Mouse (Mus musculus) intestine, embryonic 14.5 days (tissue): ENCODE data around the gene Colec11. TPM values are rescaled to one million over a fixed set of nuclear protein-coding genes. Genes with fewer than 3 reads are reported as not detected.

Experiments
- ATAC-seq: fragments of 200-750 bp; cut with Nextera tagmentation; replicated peaks from 2 replicates; pipeline ENCODE4 v1.8.0; 2017; ENCODE audit warnings: low read depth, moderate number of reproducible peaks, moderate TSS enrichment, moderate library complexity; ENCODE audit not compliant: low FRiP score, low TSS enrichment
- DNase-seq: peaks from one replicate; pipeline ENCODE4 v3.0.0-alpha.2; 2018; ENCODE audit warnings: low spot score
- H3K27ac ChIP-seq: fragments of 300-500 bp; sonication (generic); 2 replicates; pipeline ENCODE4 v1.5.1; 2014; ENCODE audit warnings: low read depth, mild to moderate bottlenecking, control low read depth
- H3K27me3 ChIP-seq: fragments of 300-500 bp; sonication (generic); replicated peaks from 2 replicates; pipeline ENCODE4 v1.6.1; 2014; ENCODE audit warnings: low read length, control low read depth; ENCODE audit not compliant: control insufficient read depth, insufficient read depth
- H3K36me3 ChIP-seq: fragments of 300-500 bp; sonication (generic); 2 replicates; pipeline ENCODE4 v1.6.1; 2014; ENCODE audit warnings: low read length, control low read depth; ENCODE audit not compliant: control insufficient read depth, insufficient read depth
- H3K4me1 ChIP-seq: fragments of 300-500 bp; sonication (generic); replicated peaks from 2 replicates; pipeline ENCODE4 v1.6.1; 2014; ENCODE audit warnings: low read length, control low read depth, mixed read lengths; ENCODE audit not compliant: control insufficient read depth, insufficient read depth
- H3K4me2 ChIP-seq: fragments of 300-500 bp; sonication (generic); 2 replicates; pipeline ENCODE4 v1.6.1; 2014; ENCODE audit warnings: low read length
- H3K4me3 ChIP-seq: fragments of 300-500 bp; sonication (generic); 2 replicates; pipeline ENCODE4 v1.5.1; 2014; ENCODE audit warnings: low read depth, low read length, control low read depth, mixed read lengths
- H3K9ac ChIP-seq: fragments of 300-500 bp; sonication (generic); 2 replicates; pipeline ENCODE4 v1.6.1; 2014; ENCODE audit warnings: mild to moderate bottlenecking, low read length
- H3K9me3 ChIP-seq: fragments of 300-500 bp; sonication (generic); 2 replicates; pipeline ENCODE4 v1.6.1; 2016; ENCODE audit warnings: low read length, control low read depth; ENCODE audit not compliant: control insufficient read depth
- WGBS: fragments of 180-500 bp; shearing (Covaris S2); extraction: QIAGEN DNeasy Blood & Tissue Kit; methylation state at CpG from one replicate; pipeline ENCODE4 v1.1.7; 2014; 5-methylcytosine and 5-hydroxymethylcytosine counted together
- polyA plus RNA-seq: library from polyadenylated mRNA; unstranded; fragments of >200 nt; fragmentation: Nextera tagmentation; extraction: Ambion mirVana; gene quantifications from 2 replicates; pipeline ENCODE4 v1.2.1, GENCODE M21; 2014

Colec11 gene
- polyA plus RNA-seq, result 1.1 and 1.2 TPM in 2 replicates

GRCm38 (mm10) chr12:28623195-28623594 is at the start of gene Colec11:
TSS of gene Colec11 (minus strand) at chr12:28623377.
- ATAC-seq (no peak), DNase-seq (no peak)
- H3K4me3 ChIP-seq, result no peak within 1 kb of the TSS
- H3K4me1 ChIP-seq, result peaks cover 22% of the 10 kb centered on the region
- H3K36me3 ChIP-seq, result peaks cover 3% of the 10 kb centered on the region; the same call in 1 of the 2 replicates
- no peak within 1 kb of the TSS for H3K9ac ChIP-seq
- H3K9me3 ChIP-seq, result no peaks in the 10 kb centered on the region
- peak within 1 kb of the TSS; percentile 39; the same call in 1 of the 2 replicates for H3K27ac ChIP-seq
- 30% methylated on average over 5 of the region's 5 CpGs for WGBS
- H3K27me3 ChIP-seq, result no peaks in the 10 kb centered on the region
- 0 out of 2 replicates have a peak within 1 kb of the TSS, but pooled peaks have one; percentile 1 for H3K4me2 ChIP-seq

- Histone ChIP-seq H3K9ac (0 out of 2 replicates have a peak overlapping the region, but pooled peaks have one; percentile 10), H3K9me3 (no peaks in the 10 kb centered on the region), H3K27me3 (no peaks in the 10 kb centered on the region), H3K4me2 (no peak overlapping the region), H3K4me3 (no peak overlapping the region), H3K27ac (peak overlapping the region; percentile 27; the same call in 1 of the 2 replicates), H3K4me1 (peaks cover 12% of the 10 kb centered on the region), H3K36me3 (no peaks in the 10 kb centered on the region)
- DNase-seq (no peak), ATAC-seq (no peak)
- 12% methylated on average over 8 of the region's 8 CpGs for WGBS
Observed at GRCm38 (mm10) chr12:28667287-28667686, 44.1 kb upstream of the Colec11 start.

- ATAC-seq, result no peak
- Histone ChIP-seq H3K27me3 (no peaks in the 10 kb centered on the region), H3K9ac (no peak overlapping the region), H3K27ac (0 out of 2 replicates have a peak overlapping the region, but pooled peaks have one; percentile 27), H3K9me3 (no peaks in the 10 kb centered on the region), H3K36me3 (no peaks in the 10 kb centered on the region), H3K4me2 (no peak overlapping the region), H3K4me1 (peaks cover 12% of the 10 kb centered on the region), H3K4me3 (no peak overlapping the region)
- DNase-seq, result no peak
- 45% methylated on average over 4 of the region's 4 CpGs for WGBS
Observed at GRCm38 (mm10) chr12:28666734-28667133, 43.6 kb upstream of the Colec11 start.

GRCm38 (mm10) chr12:28662628-28663027 is 39.5 kb upstream of the Colec11 start:
- no peak overlapping the region for H3K4me3 ChIP-seq
- H3K9me3 ChIP-seq, result no peaks in the 10 kb centered on the region
- no peak overlapping the region for H3K27ac ChIP-seq
- H3K9ac ChIP-seq, result no peak overlapping the region
- peaks cover 33% of the 10 kb centered on the region for H3K36me3 ChIP-seq
- DNase-seq (no peak), ATAC-seq (no peak)
- no peak overlapping the region for H3K4me2 ChIP-seq
- no peaks in the 10 kb centered on the region for H3K27me3 ChIP-seq
- peaks cover 9% of the 10 kb centered on the region for H3K4me1 ChIP-seq
- 81% methylated on average over 4 of the region's 4 CpGs for WGBS

GRCm38 (mm10) chr12:28649141-28650110 is 26.2 kb upstream of the Colec11 start, which contains the start of gene Rnaseh1:
TSS of gene Rnaseh1 (plus strand) at chr12:28649602.
- Histone ChIP-seq H3K9me3 (no peaks in the 10 kb centered on the region), H3K9ac (peak within 1 kb of the TSS; percentile 78), H3K27ac (peak within 1 kb of the TSS; percentile 55), H3K4me1 (no peaks in the 10 kb centered on the region), H3K4me3 (peak within 1 kb of the TSS; percentile 89), H3K27me3 (no peaks in the 10 kb centered on the region), H3K4me2 (peak within 1 kb of the TSS; percentile 91), H3K36me3 (peaks cover 20% of the 10 kb centered on the region)
- DNase-seq, result peak; percentile 95
- WGBS, result 2% methylated on average over 52 of the region's 52 CpGs
- ATAC-seq, result peak; percentile 92

- H3K4me1 ChIP-seq, result peaks cover 5% of the 10 kb centered on the region
- DNase-seq, result no peak
Observed at GRCm38 (mm10) chr12:28638778-28639177, 15.6 kb upstream of the Colec11 start.

GRCm38 (mm10) chr12:28636543-28636942 is 13.4 kb upstream of the Colec11 start:
- Histone ChIP-seq H3K27me3 (no peaks in the 10 kb centered on the region), H3K4me1 (peaks cover 5% of the 10 kb centered on the region), H3K4me2 (peak overlapping the region; percentile 49), H3K27ac (no peak overlapping the region), H3K9ac (no peak overlapping the region), H3K4me3 (peak overlapping the region; percentile 82), H3K36me3 (peaks cover 33% of the 10 kb centered on the region), H3K9me3 (no peaks in the 10 kb centered on the region)
- 90% methylated on average over 6 of the region's 6 CpGs for WGBS
- DNase-seq, result no peak
- ATAC-seq, result no peak

More at GRCm38 (mm10) chr12:28638778-28639177, 15.6 kb upstream of the Colec11 start:
- H3K36me3 ChIP-seq, result peaks cover 10% of the 10 kb centered on the region
- H3K9me3 ChIP-seq, result no peaks in the 10 kb centered on the region
- H3K9ac ChIP-seq, result no peak overlapping the region
- H3K27me3 ChIP-seq, result no peaks in the 10 kb centered on the region
- ATAC-seq, result no peak
- 65% methylated on average over 2 of the region's 2 CpGs for WGBS
- H3K27ac ChIP-seq, result no peak overlapping the region
- no peak overlapping the region for H3K4me2 ChIP-seq
- no peak overlapping the region for H3K4me3 ChIP-seq

GRCm38 (mm10) chr12:28635535-28636476 is 12.6 kb upstream of the Colec11 start, which contains the start of gene Rps7:
TSS of gene Rps7 (minus strand) at chr12:28635953.
- peak within 1 kb of the TSS; percentile 82 for H3K4me3 ChIP-seq
- DNase-seq (peak; percentile 97), ATAC-seq (peak; percentile 96)
- peak within 1 kb of the TSS; percentile 92 for H3K9ac ChIP-seq
- peaks cover 40% of the 10 kb centered on the region for H3K36me3 ChIP-seq
- H3K27ac ChIP-seq, result peak within 1 kb of the TSS; percentile 87
- WGBS, result 4% methylated on average over 69 of the region's 69 CpGs
- H3K4me1 ChIP-seq, result peaks cover 5% of the 10 kb centered on the region
- H3K4me2 ChIP-seq, result peak within 1 kb of the TSS; percentile 56
- no peaks in the 10 kb centered on the region for H3K9me3 ChIP-seq
- no peaks in the 10 kb centered on the region for H3K27me3 ChIP-seq
